Mouse (Mus musculus) midbrain, embryonic 12.5 days (tissue): Measurements from ENCODE around the gene Nrbf2. TPM values are rescaled to one million over a fixed set of nuclear protein-coding genes. Genes with fewer than 3 reads are reported as not detected.

ENCODE experiments used
- ATAC-seq: fragments of 200-750 bp; cut with Nextera tagmentation; 2 replicates; pipeline ENCODE4 v1.8.0; 2017; ENCODE audit warnings: low read depth, moderate TSS enrichment, moderate library complexity; ENCODE audit not compliant: low FRiP score
- H3K27ac ChIP-seq: fragments of 300-500 bp; sonication (generic); replicated peaks from 2 replicates; pipeline ENCODE4 v1.5.1; 2016; ENCODE audit warnings: mild to moderate bottlenecking
- H3K27me3 ChIP-seq: fragments of 300-500 bp; sonication (generic); 2 replicates; pipeline ENCODE4 v1.6.1; 2016; ENCODE audit warnings: mild to moderate bottlenecking
- H3K36me3 ChIP-seq: fragments of 300-500 bp; sonication (generic); 2 replicates; pipeline ENCODE4 v1.6.1; 2016
- H3K4me1 ChIP-seq: fragments of 300-500 bp; sonication (generic); 2 replicates; pipeline ENCODE4 v1.6.1; 2016
- H3K4me2 ChIP-seq: fragments of 300-500 bp; sonication (generic); replicated peaks from 2 replicates; pipeline ENCODE4 v1.6.1; 2016; ENCODE audit warnings: mild to moderate bottlenecking, moderate library complexity
- H3K4me3 ChIP-seq: fragments of 300-500 bp; sonication (generic); 2 replicates; pipeline ENCODE4 v1.5.1; 2016; ENCODE audit warnings: mild to moderate bottlenecking
- H3K9ac ChIP-seq: fragments of 300-500 bp; sonication (generic); replicated peaks from 2 replicates; pipeline ENCODE4 v1.6.1; 2016; ENCODE audit warnings: mild to moderate bottlenecking, moderate library complexity
- H3K9me3 ChIP-seq: fragments of 300-500 bp; sonication (generic); 2 replicates; pipeline ENCODE4 v1.6.1; 2016; ENCODE audit warnings: mild to moderate bottlenecking
- WGBS: fragments of 180-500 bp; shearing (Covaris S2); methylation state at CpG from one replicate; pipeline ENCODE4 v1.1.7; 2016; 5-methylcytosine and 5-hydroxymethylcytosine counted together
- polyA plus RNA-seq: library from polyadenylated mRNA; unstranded; fragments of >200 nt; fragmentation: Nextera tagmentation; extraction: Ambion mirVana; gene quantifications from 2 replicates; pipeline ENCODE4 v1.2.1, GENCODE M21; 2016

Gene Nrbf2
- polyA plus RNA-seq, 1 experiment from 2014 or later = 43.8 TPM

DNA sequence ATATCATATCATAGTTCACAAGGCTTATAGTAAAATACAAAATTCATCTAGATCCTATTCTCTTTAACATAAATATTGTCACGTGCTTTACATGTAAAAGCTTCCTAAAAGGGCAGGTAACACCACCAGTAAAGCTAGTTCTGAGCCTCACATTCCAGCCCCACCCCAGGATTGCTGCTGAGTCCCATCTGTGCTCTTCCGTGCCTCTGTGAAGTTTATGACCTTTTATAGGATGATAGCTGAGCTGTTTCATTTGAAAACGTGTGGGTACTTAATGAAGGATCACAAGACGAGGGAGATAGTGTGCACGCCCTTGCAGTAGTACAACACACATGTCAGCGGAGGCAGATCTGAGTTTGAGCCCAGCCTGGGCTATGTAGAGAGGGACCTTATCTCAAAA is 54.7 kb downstream of the Nrbf2 start:
- WGBS = 91% methylated on average over 6 of the region's 6 CpGs
- Histone ChIP-seq H3K9me3 (no peaks in the 10 kb centered on the region), H3K4me3 (no peak overlapping the region), H3K9ac (no peak overlapping the region), H3K36me3 (peaks cover 64% of the 10 kb centered on the region), H3K27me3 (no peaks in the 10 kb centered on the region), H3K4me2 (no peak overlapping the region), H3K4me1 (no peaks in the 10 kb centered on the region), H3K27ac (no peak overlapping the region)
- no peak for ATAC-seq

DNA sequence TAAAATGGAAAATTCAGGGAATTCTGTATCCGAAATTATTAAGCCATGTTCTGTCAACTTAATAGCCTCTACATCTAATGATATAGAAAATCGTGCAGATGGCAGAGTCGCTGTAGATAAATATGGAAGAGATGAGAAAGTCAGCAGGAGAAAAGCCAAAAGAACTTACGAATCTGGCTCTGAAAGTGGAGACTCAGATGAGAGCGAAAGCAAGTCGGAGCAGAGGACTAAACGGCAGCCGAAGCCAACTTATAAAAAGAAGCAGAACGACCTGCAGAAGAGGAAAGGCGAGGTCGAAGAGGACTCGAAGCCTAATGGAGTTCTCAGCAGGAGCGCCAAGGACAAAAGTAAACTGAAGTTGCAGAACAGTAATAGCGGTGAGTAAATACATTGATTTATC is 58.6 kb downstream of the Nrbf2 start:
- Histone ChIP-seq H3K4me1 (no peaks in the 10 kb centered on the region), H3K9ac (no peak overlapping the region), H3K27me3 (no peaks in the 10 kb centered on the region), H3K9me3 (no peaks in the 10 kb centered on the region), H3K36me3 (peaks cover 48% of the 10 kb centered on the region), H3K4me3 (no peak overlapping the region), H3K4me2 (no peak overlapping the region), H3K27ac (no peak overlapping the region)
- ATAC-seq = no peak
- WGBS = 92% methylated on average over 14 of the region's 14 CpGs

DNA sequence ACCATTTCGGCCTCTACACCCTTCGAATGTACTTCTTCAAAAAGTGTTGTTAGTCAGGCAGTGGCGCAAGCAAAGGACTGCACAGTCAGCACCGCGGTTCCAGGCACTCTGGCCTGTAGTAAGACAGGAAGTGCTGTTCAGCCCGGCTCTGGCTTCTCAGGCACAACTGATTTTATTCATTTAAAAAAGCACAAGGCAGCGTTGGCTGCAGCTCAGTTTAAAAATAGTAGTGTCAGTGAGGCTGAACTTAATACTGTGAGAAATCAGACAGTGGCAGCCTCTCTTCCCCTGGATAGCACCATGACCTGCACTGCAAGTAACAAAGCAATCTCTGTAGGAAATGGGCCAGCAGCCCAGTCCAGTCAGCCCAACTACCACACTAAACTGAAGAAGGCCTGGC is 59.0 kb downstream of the Nrbf2 start:
- no peak for ATAC-seq
- peaks cover 44% of the 10 kb centered on the region for H3K36me3 ChIP-seq
- 91% methylated on average over 7 of the region's 7 CpGs for WGBS

DNA sequence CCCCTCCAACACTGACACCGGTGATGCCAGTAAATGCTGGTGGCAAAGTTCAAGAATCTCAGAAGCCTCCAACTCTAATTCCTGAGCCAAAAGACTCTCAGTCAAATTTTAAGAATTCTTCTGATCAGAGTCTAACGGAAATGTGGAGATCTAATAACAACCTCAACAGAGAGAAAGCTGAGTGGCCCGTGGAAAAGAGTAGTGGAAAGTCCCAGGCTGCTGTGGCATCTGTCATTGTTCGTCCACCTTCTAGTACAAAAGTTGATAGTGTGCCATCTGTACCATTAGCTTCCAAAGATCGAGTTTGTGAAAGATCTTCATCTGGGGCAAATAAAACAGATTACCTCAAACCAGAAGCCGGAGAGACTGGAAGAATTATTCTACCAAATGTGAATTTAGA is 59.6 kb downstream of the Nrbf2 start:
- Histone ChIP-seq H3K27ac (no peak overlapping the region), H3K27me3 (no peaks in the 10 kb centered on the region), H3K4me2 (no peak overlapping the region), H3K9ac (no peak overlapping the region), H3K36me3 (peaks cover 38% of the 10 kb centered on the region), H3K9me3 (no peaks in the 10 kb centered on the region), H3K4me3 (no peak overlapping the region), H3K4me1 (no peaks in the 10 kb centered on the region)
- ATAC-seq = no peak
- 87% methylated on average over 6 of the region's 6 CpGs for WGBS

More for the DNA sequence above, 59.0 kb downstream of the Nrbf2 start:
- Histone ChIP-seq H3K27me3 (no peaks in the 10 kb centered on the region), H3K4me1 (no peaks in the 10 kb centered on the region), H3K4me3 (no peak overlapping the region), H3K27ac (no peak overlapping the region), H3K9me3 (no peaks in the 10 kb centered on the region), H3K9ac (no peak overlapping the region), H3K4me2 (no peak overlapping the region)

DNA sequence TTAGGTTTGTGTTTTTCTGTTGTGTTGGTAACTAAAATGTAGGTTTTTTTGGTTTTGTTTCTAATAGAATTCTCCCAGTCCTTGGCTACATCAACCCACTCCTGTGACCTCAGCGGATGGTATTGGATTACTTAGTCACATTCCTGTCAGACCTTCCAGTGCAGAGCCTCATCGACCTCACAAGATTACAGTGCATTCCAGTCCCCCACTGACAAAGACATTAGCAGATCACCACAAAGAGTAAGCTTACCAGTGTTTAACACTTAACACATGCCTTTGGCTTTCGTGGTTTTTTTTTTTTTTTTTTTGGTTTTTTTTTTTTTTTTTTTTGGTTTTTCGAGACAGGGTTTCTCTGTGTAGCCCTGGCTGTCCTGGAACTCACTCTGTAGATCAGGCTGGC is 61.2 kb downstream of the Nrbf2 start:
- H3K27ac ChIP-seq = no peak overlapping the region
- no peak overlapping the region for H3K4me2 ChIP-seq
- no peak overlapping the region for H3K4me3 ChIP-seq
- no peaks in the 10 kb centered on the region for H3K4me1 ChIP-seq
- peaks cover 47% of the 10 kb centered on the region for H3K36me3 ChIP-seq
- WGBS = 81% methylated on average over 3 of the region's 4 CpGs
- H3K9ac ChIP-seq = no peak overlapping the region
- no peaks in the 10 kb centered on the region for H3K9me3 ChIP-seq
- no peaks in the 10 kb centered on the region for H3K27me3 ChIP-seq
- ATAC-seq = no peak

DNA sequence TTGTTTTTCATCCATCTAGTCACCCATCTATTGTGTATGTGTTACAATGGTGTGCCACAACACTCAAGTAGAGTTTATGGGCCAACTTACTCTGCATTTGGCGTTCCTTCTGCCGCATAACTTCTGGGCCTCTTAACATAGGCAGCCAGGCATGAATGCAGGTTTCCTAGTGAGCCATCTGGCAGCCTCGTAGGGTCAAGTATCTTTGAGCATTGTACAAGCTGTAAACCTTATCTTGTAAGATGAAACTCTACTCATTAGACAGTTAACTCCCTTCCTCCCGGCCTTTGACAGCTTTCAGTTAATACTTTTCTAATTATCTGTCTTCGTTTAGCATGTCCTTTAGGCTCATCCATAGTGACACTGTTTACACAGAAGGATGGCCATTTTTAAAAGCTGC is 63.8 kb downstream of the Nrbf2 start:
- peaks cover 47% of the 10 kb centered on the region for H3K36me3 ChIP-seq
- WGBS = 62% methylated on average over 5 of the region's 5 CpGs
- no peak overlapping the region for H3K4me3 ChIP-seq
- no peak overlapping the region for H3K27ac ChIP-seq
- no peak overlapping the region for H3K9ac ChIP-seq
- H3K4me2 ChIP-seq = no peak overlapping the region
- no peak for ATAC-seq
- no peaks in the 10 kb centered on the region for H3K4me1 ChIP-seq
- H3K27me3 ChIP-seq = no peaks in the 10 kb centered on the region
- no peaks in the 10 kb centered on the region for H3K9me3 ChIP-seq

DNA sequence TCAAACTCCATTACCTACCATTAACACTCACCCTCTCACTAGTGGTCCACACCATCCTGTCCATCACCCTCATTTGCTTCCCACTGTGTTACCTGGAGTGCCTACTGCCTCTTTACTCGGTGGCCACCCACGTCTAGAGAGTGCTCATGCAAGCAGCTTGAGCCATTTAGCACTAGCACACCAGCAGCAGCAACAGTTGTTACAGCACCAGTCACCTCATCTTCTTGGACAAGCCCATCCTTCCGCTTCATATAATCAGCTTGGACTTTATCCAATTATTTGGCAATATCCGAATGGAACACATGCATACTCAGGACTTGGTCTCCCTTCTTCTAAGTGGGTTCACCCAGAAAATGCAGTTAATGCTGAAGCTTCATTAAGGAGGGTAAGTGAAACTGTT is 64.9 kb downstream of the Nrbf2 start:
- H3K9me3 ChIP-seq = no peaks in the 10 kb centered on the region
- ATAC-seq = no peak
- H3K27ac ChIP-seq = no peak overlapping the region
- H3K36me3 ChIP-seq = peaks cover 36% of the 10 kb centered on the region
- no peak overlapping the region for H3K9ac ChIP-seq
- H3K4me1 ChIP-seq = no peaks in the 10 kb centered on the region
- H3K27me3 ChIP-seq = no peaks in the 10 kb centered on the region
- no peak overlapping the region for H3K4me3 ChIP-seq
- no peak overlapping the region for H3K4me2 ChIP-seq
- WGBS = 89% methylated on average over 4 of the region's 4 CpGs

DNA sequence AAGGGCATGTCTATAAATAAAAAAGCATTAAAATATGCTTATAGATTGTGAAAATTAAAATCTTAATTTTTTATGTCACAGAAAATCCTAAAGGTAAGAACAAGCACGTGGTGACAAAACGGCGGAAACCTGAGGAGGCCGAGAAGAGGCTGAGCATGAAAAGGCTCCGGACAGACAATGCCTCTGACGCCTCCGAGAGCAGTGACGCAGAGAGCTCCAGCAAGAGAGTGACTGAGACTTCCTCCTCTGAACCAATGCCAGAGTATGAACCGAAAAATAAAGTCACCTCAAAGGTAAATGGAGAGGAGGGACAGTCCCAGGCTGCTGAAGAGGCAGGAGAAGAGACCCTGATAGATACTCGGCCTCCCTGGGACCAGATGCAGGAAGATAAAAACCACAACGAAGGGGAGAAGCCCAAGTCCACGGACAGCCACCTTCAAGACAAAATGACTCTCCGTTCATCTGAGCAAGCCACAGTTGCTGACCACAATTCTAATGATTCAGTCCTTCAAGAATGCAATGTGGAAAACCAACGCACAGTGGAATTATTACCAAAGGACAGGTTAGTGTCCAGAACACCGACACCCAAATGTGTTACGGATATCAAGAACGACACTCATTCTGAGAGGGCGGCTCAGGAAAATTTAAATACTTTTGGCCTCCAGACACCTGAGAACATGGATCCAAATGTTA is 66.1 kb downstream of the Nrbf2 start:
- no peaks in the 10 kb centered on the region for H3K27me3 ChIP-seq
- no peak overlapping the region for H3K27ac ChIP-seq
- H3K36me3 ChIP-seq = peaks cover 27% of the 10 kb centered on the region
- H3K4me1 ChIP-seq = peaks cover under 1% of the 10 kb centered on the region; the same call in 1 of the 2 replicates
- H3K9me3 ChIP-seq = no peaks in the 10 kb centered on the region
- H3K4me3 ChIP-seq = no peak overlapping the region
- no peak overlapping the region for H3K9ac ChIP-seq
- ATAC-seq = no peak
- 94% methylated on average over 18 of the region's 18 CpGs for WGBS
- no peak overlapping the region for H3K4me2 ChIP-seq

DNA sequence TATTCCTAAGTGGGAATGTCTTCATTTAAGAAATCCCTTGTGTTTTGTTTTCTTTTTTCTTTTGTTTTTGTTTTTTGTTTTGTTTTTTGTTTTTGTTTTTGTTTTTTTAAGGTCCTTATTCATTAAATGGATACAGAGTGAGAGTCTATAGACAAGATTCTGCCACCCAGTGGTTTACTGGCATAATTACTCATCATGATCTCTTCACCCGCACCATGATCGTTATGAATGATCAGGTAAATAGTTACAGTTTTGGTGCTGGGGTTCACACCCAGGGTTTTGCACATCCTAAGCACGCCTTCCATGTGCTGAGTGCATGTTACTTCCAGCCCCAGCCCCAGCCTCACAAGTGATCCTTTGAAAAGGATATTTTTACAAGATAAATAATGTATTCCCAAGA is 68.2 kb downstream of the Nrbf2 start:
- H3K36me3 ChIP-seq = peaks cover 27% of the 10 kb centered on the region
- no peak overlapping the region for H3K27ac ChIP-seq
- peaks cover 7% of the 10 kb centered on the region; the same call in 1 of the 2 replicates for H3K4me1 ChIP-seq
- 86% methylated on average over 3 of the region's 3 CpGs for WGBS
- H3K9ac ChIP-seq = no peak overlapping the region
- no peaks in the 10 kb centered on the region for H3K27me3 ChIP-seq
- H3K4me3 ChIP-seq = no peak overlapping the region
- H3K4me2 ChIP-seq = no peak overlapping the region
- ATAC-seq = no peak
- no peaks in the 10 kb centered on the region for H3K9me3 ChIP-seq

Other genes starting within 250 kb of the Nrbf2 start
- 54.2 and 56.5 TPM in 2 replicates for gene Jmjd1c, start 189.2 kb downstream of the Nrbf2 start, polyA plus RNA-seq
- gene Reep3, start 188.4 kb downstream of the Nrbf2 start, polyA plus RNA-seq = 46.0 and 48.4 TPM in 2 replicates